Mouse (Mus musculus) MEL (cell line): Measurements from ENCODE around the gene Gcm1. TPM values are rescaled to one million over a fixed set of nuclear protein-coding genes. Genes with fewer than 3 reads are reported as not detected.

Source experiments
- DNase-seq: peaks from one replicate; pipeline ENCODE4 v3.0.0; 2011; ENCODE audit warnings: low read depth, low spot score
- H3K27ac ChIP-seq: 2 replicates; pipeline ENCODE4 v1.5.1; 2012; ENCODE audit warnings: low read depth, mild to moderate bottlenecking, control low read depth, low read length, moderate library complexity; ENCODE audit not compliant: control insufficient read depth
- H3K27me3 ChIP-seq, 2 experiments: fragments of 150-350 bp in 1 of 2; sonication (generic) in 1 of 2; 2 replicates each; pipeline ENCODE4 v1.6.1; 2012; ENCODE audit warnings: low read length in 2 of 2, mild to moderate bottlenecking in 2 of 2, improper control_type of control experiment in 1 of 2, moderate library complexity in 1 of 2; ENCODE audit not compliant: insufficient read depth in 2 of 2, control insufficient read depth in 1 of 2
- H3K36me3 ChIP-seq, 2 experiments: 2 replicates each; pipeline ENCODE4 v1.6.1; 2012 to 2014; ENCODE audit warnings: low read length in 2 of 2, improper control_type of control experiment in 1 of 2, inconsistent platforms in 1 of 2, mild to moderate bottlenecking in 1 of 2; ENCODE audit not compliant: insufficient read depth in 2 of 2, control insufficient read depth in 1 of 2
- H3K4me1 ChIP-seq, 2 experiments: fragments of 150-350 bp in 1 of 2; sonication (generic) in 1 of 2; 2 replicates each; pipeline ENCODE4 v1.6.1; 2012; ENCODE audit warnings: low read length in 2 of 2, improper control_type of control experiment in 1 of 2, mild to moderate bottlenecking in 1 of 2; ENCODE audit not compliant: insufficient read depth in 2 of 2, control insufficient read depth in 1 of 2
- H3K4me3 ChIP-seq, 2 experiments: fragments of 150-350 bp in 1 of 2; sonication (generic) in 1 of 2; 2 replicates each; pipeline ENCODE4 v1.5.1; 2012; ENCODE audit warnings: low read depth in 2 of 2, low read length in 2 of 2, mild to moderate bottlenecking in 2 of 2, moderate library complexity in 2 of 2, control low read depth in 1 of 2, improper control_type of control experiment in 1 of 2; ENCODE audit not compliant: control insufficient read depth in 1 of 2, insufficient read depth in 1 of 2
- H3K79me2 ChIP-seq: 2 replicates; pipeline ENCODE4 v1.6.1; 2012; ENCODE audit warnings: mild to moderate bottlenecking, low read length, moderate library complexity; ENCODE audit not compliant: control insufficient read depth, poor library complexity, insufficient read depth
- H3K9ac ChIP-seq: 2 replicates; pipeline ENCODE4 v1.6.1; 2012; ENCODE audit warnings: low read depth, mild to moderate bottlenecking, control low read depth, low read length, moderate library complexity; ENCODE audit not compliant: control insufficient read depth, poor library complexity, severe bottlenecking
- H3K9me3 ChIP-seq: fragments of 150-350 bp; sonication (generic); replicated peaks from 2 replicates; pipeline ENCODE4 v1.6.1; 2012; ENCODE audit warnings: mild to moderate bottlenecking, low read length, improper control_type of control experiment, moderate library complexity; ENCODE audit not compliant: insufficient read depth
- BHLHE40 ChIP-seq: IDR thresholded peaks from 2 replicates; pipeline ENCODE4 v1.6.1; 2012; ENCODE audit warnings: low read depth, mild to moderate bottlenecking, inconsistent platforms, low read length, improper control_type of control experiment, borderline replicate concordance
- CHD1 ChIP-seq: IDR thresholded peaks from 2 replicates; pipeline ENCODE4 v1.6.1; 2012; ENCODE audit warnings: low read depth, mild to moderate bottlenecking, inconsistent platforms, low read length, improper control_type of control experiment
- CHD2 ChIP-seq: IDR thresholded peaks from 2 replicates; pipeline ENCODE4 v1.6.1; 2011; ENCODE audit warnings: low read length, improper control_type of control experiment
- CTCF ChIP-seq, 3 experiments: IDR thresholded peaks in 2 of 3; conservative IDR thresholded peaks in 1 of 3; 2 replicates each; pipeline ENCODE4 v1.5.1; 2011 to 2012; ENCODE audit warnings: low read length in 3 of 3, low read depth in 2 of 3, mild to moderate bottlenecking in 2 of 3, improper control_type of control experiment in 1 of 3, inconsistent platforms in 1 of 3, mixed read lengths in 1 of 3, moderate library complexity in 1 of 3; ENCODE audit not compliant: control insufficient read depth in 1 of 3, insufficient read depth in 1 of 3, poor library complexity in 1 of 3, severe bottlenecking in 1 of 3
- E2F4 ChIP-seq: IDR thresholded peaks from 2 replicates; pipeline ENCODE4 v1.6.1; 2011; ENCODE audit warnings: low read depth, low read length, improper control_type of control experiment, borderline replicate concordance
- ELF1 ChIP-seq: IDR thresholded peaks from 2 replicates; pipeline ENCODE4 v1.6.1; 2014; ENCODE audit warnings: low read depth, mild to moderate bottlenecking, inconsistent platforms, low read length, improper control_type of control experiment, moderate library complexity
- GABPA ChIP-seq: IDR thresholded peaks from 2 replicates; pipeline ENCODE4 v1.6.1; 2012; ENCODE audit warnings: low read depth, mild to moderate bottlenecking, inconsistent platforms, low read length, improper control_type of control experiment, moderate library complexity
- GATA1 ChIP-seq: IDR thresholded peaks from 2 replicates; pipeline ENCODE4 v1.6.1; 2011; ENCODE audit warnings: low read depth, low read length, improper control_type of control experiment
- HCFC1 ChIP-seq: IDR thresholded peaks from 2 replicates; pipeline ENCODE4 v1.6.1; 2012; ENCODE audit warnings: low read depth, mild to moderate bottlenecking, inconsistent platforms, low read length, improper control_type of control experiment, moderate library complexity
- KAT2A ChIP-seq: conservative IDR thresholded peaks from 2 replicates; pipeline ENCODE4 v1.6.1; 2012; ENCODE audit warnings: low read depth, low read length, improper control_type of control experiment, inconsistent platforms
- MAFK ChIP-seq: IDR thresholded peaks from 2 replicates; pipeline ENCODE4 v1.6.1; 2011; ENCODE audit warnings: low read depth, mild to moderate bottlenecking, low read length, improper control_type of control experiment, borderline replicate concordance
- MAX ChIP-seq: IDR thresholded peaks from 2 replicates; pipeline ENCODE4 v1.6.1; 2011; ENCODE audit warnings: low read length, improper control_type of control experiment
- MXI1 ChIP-seq: IDR thresholded peaks from 2 replicates; pipeline ENCODE4 v1.6.1; 2011; ENCODE audit warnings: mild to moderate bottlenecking, low read depth, low read length, improper control_type of control experiment
- NRF1 ChIP-seq: IDR thresholded peaks from 2 replicates; pipeline ENCODE4 v1.6.1; 2014; ENCODE audit warnings: low read depth, mild to moderate bottlenecking, inconsistent platforms, low read length, improper control_type of control experiment, moderate library complexity; ENCODE audit not compliant: poor library complexity, insufficient read depth, severe bottlenecking
- POLR2AphosphoS2 ChIP-seq: IDR thresholded peaks from 2 replicates; pipeline ENCODE4 v1.6.1; 2011; ENCODE audit warnings: low read length, improper control_type of control experiment
- POLR2AphosphoS5 ChIP-seq: IDR thresholded peaks from 2 replicates; pipeline ENCODE4 v1.6.1; 2012; ENCODE audit warnings: low read depth, borderline replicate concordance, mild to moderate bottlenecking, inconsistent platforms, low read length, moderate library complexity, mixed read lengths
- RAD21 ChIP-seq: IDR thresholded peaks from 2 replicates; pipeline ENCODE4 v1.6.1; 2011; ENCODE audit warnings: mild to moderate bottlenecking, low read depth, low read length, improper control_type of control experiment
- SIN3A ChIP-seq: IDR thresholded peaks from 2 replicates; pipeline ENCODE4 v1.6.1; 2012; ENCODE audit warnings: low read length, improper control_type of control experiment, inconsistent platforms
- TBP ChIP-seq: IDR thresholded peaks from 2 replicates; pipeline ENCODE4 v1.8.0; 2011; ENCODE audit warnings: low read depth, low read length, improper control_type of control experiment
- UBTF ChIP-seq: IDR thresholded peaks from 2 replicates; pipeline ENCODE4 v1.6.1; 2012; ENCODE audit warnings: low read depth, mild to moderate bottlenecking, inconsistent platforms, low read length, improper control_type of control experiment, moderate library complexity, borderline replicate concordance; ENCODE audit not compliant: insufficient read depth
- USF1 ChIP-seq: IDR thresholded peaks from 2 replicates; pipeline ENCODE4 v1.6.1; 2014; ENCODE audit warnings: low read depth, mild to moderate bottlenecking, inconsistent platforms, low read length, improper control_type of control experiment, moderate library complexity
- ZKSCAN1 ChIP-seq: IDR thresholded peaks from 2 replicates; pipeline ENCODE4 v1.6.1; 2012; ENCODE audit warnings: low read depth, mild to moderate bottlenecking, inconsistent platforms, low read length, improper control_type of control experiment, moderate library complexity
- ZMIZ1 ChIP-seq: IDR thresholded peaks from 2 replicates; pipeline ENCODE4 v1.6.1; 2012; ENCODE audit warnings: low read depth, mild to moderate bottlenecking, inconsistent platforms, low read length, improper control_type of control experiment, moderate library complexity
- polyA plus RNA-seq, 2 experiments: library from polyadenylated mRNA; stranded (reverse) in 1 of 2; unstranded in 1 of 2; fragments of >175 nt in 1 of 2; fragments of >200 nt in 1 of 2; gene quantifications; 2 replicates each; pipeline versions ENCODE4 v1.2.1 to v1.2.4; 2012; ENCODE audit warnings: low replicate concordance in 2 of 2, low read depth in 1 of 2; ENCODE audit not compliant: insufficient read length in 2 of 2, insufficient read depth in 1 of 2, missing spikeins in 1 of 2
- total RNA-seq: library from RNA; depleted of rRNA; stranded (reverse); fragments of 300-350 nt; gene quantifications from 2 replicates; pipeline ENCODE4 v1.2.3, GENCODE M21; 2012

Gene Gcm1
- total and polyA plus RNA-seq, 3 experiments: not detected

DNA sequence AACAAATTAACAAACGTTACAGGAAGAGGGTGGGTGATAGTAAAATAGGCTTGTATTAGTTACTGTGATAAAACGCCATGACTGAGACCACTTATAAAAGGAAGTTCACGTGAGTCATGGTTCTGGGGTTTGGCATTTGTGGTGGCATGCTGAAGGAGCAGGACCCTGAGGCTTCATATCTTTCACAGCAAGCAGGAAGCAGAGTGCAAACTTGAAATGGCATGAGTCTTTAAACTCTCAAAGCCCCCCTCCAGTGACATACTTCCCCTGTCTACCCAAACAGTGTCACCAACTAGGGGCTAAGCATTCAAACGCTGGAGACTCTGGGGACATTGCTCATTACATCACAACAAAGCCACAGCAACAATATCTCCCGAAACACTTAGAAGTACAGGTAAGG lies 49.2 kb downstream of the Gcm1 start (continued):
- TF ChIP-seq MAFK (no peak), ZMIZ1 (no peak), RAD21 (no peak), CHD1 (no peak), POLR2AphosphoS5 (no peak), CTCF (IDR thresholded peaks at IDR 0.05 in 2 of 3, conservative IDR thresholded peaks at IDR 0.05 in 1 of 3; ENCODE audit: control insufficient read depth in 1 of 3, insufficient read depth in 1 of 3, low read depth in 2 of 3, low read length in 3 of 3, poor library complexity in 1 of 3, severe bottlenecking in 1 of 3) (no peak), ELF1 (0 out of 2 replicates have a peak, but pooled peaks have one; percentile 41), BHLHE40 (peak; percentile 99), KAT2A (no peak), NRF1 (no peak), CHD2 (no peak), GATA1 (peak; percentile 76)

- Histone ChIP-seq H3K9me3 (no peaks in the 10 kb centered on the region), H3K4me1 (peaks cover 21 to 31% of the 10 kb centered on the region in 2 experiments), H3K36me3 (peaks cover 34 to 48% of the 10 kb centered on the region in 2 experiments), H3K9ac (peak overlapping the region; percentile 59), H3K79me2 (peaks cover 15% of the 10 kb centered on the region), H3K27me3 (no peaks in the 10 kb centered on the region), H3K4me3 (no peak overlapping the region), H3K27ac (peak overlapping the region; percentile 83)
- TF ChIP-seq MAX (no peak), CHD1 (no peak), CHD2 (no peak), USF1 (no peak), UBTF (no peak), ZKSCAN1 (no peak), BHLHE40 (no peak), POLR2AphosphoS2 (no peak), MXI1 (no peak), CTCF (IDR thresholded peaks at IDR 0.05 in 2 of 3, conservative IDR thresholded peaks at IDR 0.05 in 1 of 3; ENCODE audit: control insufficient read depth in 1 of 3, insufficient read depth in 1 of 3, low read depth in 2 of 3, low read length in 3 of 3, poor library complexity in 1 of 3, severe bottlenecking in 1 of 3) (no peak), GABPA (no peak), TBP (no peak), E2F4 (no peak), POLR2AphosphoS5 (no peak), HCFC1 (no peak), SIN3A (no peak)
- DNase-seq: no peak
Observed at GRCm38 (mm10) chr9:78101431-78101830, 49.7 kb downstream of the Gcm1 start.
